Mouse (Mus musculus) midbrain, embryonic 16.5 days (tissue): ENCODE measurements around the gene Gse1. TPM values are rescaled to one million over a fixed set of nuclear protein-coding genes. Genes with fewer than 3 reads are reported as not detected.

ENCODE experiments used
- ATAC-seq: fragments of 200-750 bp; cut with Nextera tagmentation; 2 replicates; pipeline ENCODE4 v1.8.0; 2017; ENCODE audit warnings: moderate TSS enrichment
- H3K27ac ChIP-seq: fragments of 300-500 bp; sonication (generic); 2 replicates; pipeline ENCODE4 v1.5.1; 2014; ENCODE audit warnings: mild to moderate bottlenecking, low read length, mixed read lengths
- H3K27me3 ChIP-seq: fragments of 300-500 bp; sonication (generic); 2 replicates; pipeline ENCODE4 v1.6.1; 2014; ENCODE audit warnings: low read depth, low read length, mixed read lengths; ENCODE audit not compliant: control insufficient read depth, insufficient read depth
- H3K36me3 ChIP-seq: fragments of 300-500 bp; sonication (generic); 2 replicates; pipeline ENCODE4 v1.6.1; 2014; ENCODE audit warnings: mild to moderate bottlenecking, low read length, moderate library complexity, mixed read lengths; ENCODE audit not compliant: control insufficient read depth, insufficient read depth
- H3K4me1 ChIP-seq: fragments of 300-500 bp; sonication (generic); 2 replicates; pipeline ENCODE4 v1.6.1; 2014; ENCODE audit warnings: mild to moderate bottlenecking, low read length, mixed read lengths; ENCODE audit not compliant: control insufficient read depth, insufficient read depth
- H3K4me2 ChIP-seq: fragments of 300-500 bp; sonication (generic); 2 replicates; pipeline ENCODE4 v1.6.1; 2014; ENCODE audit warnings: mild to moderate bottlenecking, low read length, mixed read lengths
- H3K4me3 ChIP-seq: fragments of 300-500 bp; sonication (generic); 2 replicates; pipeline ENCODE4 v1.5.1; 2014; ENCODE audit warnings: low read depth, mild to moderate bottlenecking, low read length, moderate library complexity, mixed read lengths
- H3K9ac ChIP-seq: fragments of 300-500 bp; sonication (generic); 2 replicates; pipeline ENCODE4 v1.6.1; 2014; ENCODE audit warnings: low read depth, low read length, mixed read lengths
- H3K9me3 ChIP-seq: fragments of 300-500 bp; sonication (generic); replicated peaks from 2 replicates; pipeline ENCODE4 v1.6.1; 2014; ENCODE audit warnings: mild to moderate bottlenecking, low read length, mixed read lengths; ENCODE audit not compliant: control insufficient read depth, poor library complexity, severe bottlenecking
- WGBS: fragments of 180-500 bp; shearing (Covaris S2); extraction: QIAGEN DNeasy Blood & Tissue Kit; methylation state at CpG from one replicate; pipeline ENCODE4 v1.1.7; 2014; 5-methylcytosine and 5-hydroxymethylcytosine counted together
- polyA plus RNA-seq: library from polyadenylated mRNA; unstranded; fragments of >200 nt; fragmentation: Nextera tagmentation; extraction: Ambion mirVana; gene quantifications from 2 replicates; pipeline ENCODE4 v1.2.1, GENCODE M21; 2015

The Gse1 gene
- polyA plus RNA-seq, 1 experiment from 2014 or later = 13.3 TPM

- H3K4me3 ChIP-seq = no peak overlapping the region
- WGBS = 65% methylated on average over 10 of the region's 10 CpGs
- no peak overlapping the region for H3K27ac ChIP-seq
- no peak overlapping the region for H3K9ac ChIP-seq
- peaks cover 41% of the 10 kb centered on the region for H3K4me1 ChIP-seq
- H3K9me3 ChIP-seq = no peaks in the 10 kb centered on the region
- no peaks in the 10 kb centered on the region for H3K36me3 ChIP-seq
- no peak overlapping the region for H3K4me2 ChIP-seq
- ATAC-seq = no peak
- H3K27me3 ChIP-seq = no peaks in the 10 kb centered on the region
These were observed 77.6 kb downstream of the Gse1 start for GRCm38 (mm10) chr8:120305800-120306385.

- WGBS = 5% methylated on average over 16 of the region's 16 CpGs
- peak overlapping the region; percentile 59 for H3K27ac ChIP-seq
- H3K36me3 ChIP-seq = no peaks in the 10 kb centered on the region
- peak; percentile 63 for ATAC-seq
- H3K27me3 ChIP-seq = no peaks in the 10 kb centered on the region
- H3K4me1 ChIP-seq = peaks cover 41% of the 10 kb centered on the region
- H3K9ac ChIP-seq = no peak overlapping the region
- no peak overlapping the region for H3K4me2 ChIP-seq
- no peaks in the 10 kb centered on the region for H3K9me3 ChIP-seq
- H3K4me3 ChIP-seq = no peak overlapping the region
These were observed 78.8 kb downstream of the Gse1 start for GRCm38 (mm10) chr8:120307103-120307502.

- Histone ChIP-seq H3K4me3 (no peak overlapping the region), H3K36me3 (no peaks in the 10 kb centered on the region), H3K27ac (peak overlapping the region; percentile 59), H3K9ac (no peak overlapping the region), H3K9me3 (no peaks in the 10 kb centered on the region), H3K27me3 (no peaks in the 10 kb centered on the region), H3K4me1 (peaks cover 41% of the 10 kb centered on the region), H3K4me2 (no peak overlapping the region)
- 37% methylated on average over 11 of the region's 11 CpGs for WGBS
- ATAC-seq = peak; percentile 7; the same call in 1 of the 2 replicates
These were observed 79.3 kb downstream of the Gse1 start for GRCm38 (mm10) chr8:120307528-120307927.

- no peak overlapping the region for H3K9ac ChIP-seq
- ATAC-seq = no peak
These were observed 79.9 kb downstream of the Gse1 start for GRCm38 (mm10) chr8:120308131-120308530.

GRCm38 (mm10) chr8:120308553-120308952, 80.3 kb downstream of the Gse1 start:
- no peaks in the 10 kb centered on the region for H3K27me3 ChIP-seq
- no peak overlapping the region for H3K9ac ChIP-seq
- no peak overlapping the region for H3K4me3 ChIP-seq
- H3K4me2 ChIP-seq = no peak overlapping the region
- H3K9me3 ChIP-seq = no peaks in the 10 kb centered on the region
- H3K36me3 ChIP-seq = no peaks in the 10 kb centered on the region
- no peak for ATAC-seq
- peaks cover 41% of the 10 kb centered on the region for H3K4me1 ChIP-seq
- peak overlapping the region; percentile 56 for H3K27ac ChIP-seq
- 32% methylated on average over 9 of the region's 9 CpGs for WGBS

More at GRCm38 (mm10) chr8:120308131-120308530, 79.9 kb downstream of the Gse1 start:
- H3K9me3 ChIP-seq = no peaks in the 10 kb centered on the region
- H3K27ac ChIP-seq = peak overlapping the region; percentile 56
- WGBS = 38% methylated on average over 8 of the region's 8 CpGs
- H3K4me2 ChIP-seq = no peak overlapping the region
- no peak overlapping the region for H3K4me3 ChIP-seq
- peaks cover 41% of the 10 kb centered on the region for H3K4me1 ChIP-seq
- no peaks in the 10 kb centered on the region for H3K36me3 ChIP-seq
- H3K27me3 ChIP-seq = no peaks in the 10 kb centered on the region

- H3K4me2 ChIP-seq = no peak overlapping the region
- WGBS = 23% methylated on average over 18 of the region's 18 CpGs
- no peaks in the 10 kb centered on the region for H3K36me3 ChIP-seq
- H3K9ac ChIP-seq = peak overlapping the region; percentile 16
- H3K9me3 ChIP-seq = no peaks in the 10 kb centered on the region
- peak overlapping the region; percentile 56 for H3K27ac ChIP-seq
- no peaks in the 10 kb centered on the region for H3K27me3 ChIP-seq
- H3K4me3 ChIP-seq = no peak overlapping the region
- ATAC-seq = peak; percentile 10; the same call in 1 of the 2 replicates
- H3K4me1 ChIP-seq = peaks cover 35% of the 10 kb centered on the region
These were observed 81.1 kb downstream of the Gse1 start for GRCm38 (mm10) chr8:120309326-120309725.

- no peak overlapping the region for H3K4me2 ChIP-seq
- no peak overlapping the region for H3K9ac ChIP-seq
- 52% methylated on average over 5 of the region's 5 CpGs for WGBS
- no peaks in the 10 kb centered on the region for H3K36me3 ChIP-seq
- no peaks in the 10 kb centered on the region for H3K9me3 ChIP-seq
- H3K27ac ChIP-seq = 0 out of 2 replicates have a peak overlapping the region, but pooled peaks have one; percentile 56
- no peak overlapping the region for H3K4me3 ChIP-seq
- H3K27me3 ChIP-seq = no peaks in the 10 kb centered on the region
- ATAC-seq = no peak
- H3K4me1 ChIP-seq = peaks cover 30% of the 10 kb centered on the region
These were observed 81.8 kb downstream of the Gse1 start for GRCm38 (mm10) chr8:120310063-120310462.

- Histone ChIP-seq H3K4me1 (peaks cover 24% of the 10 kb centered on the region), H3K27ac (no peak overlapping the region)
- ATAC-seq = no peak
These were observed 84.2 kb downstream of the Gse1 start for GRCm38 (mm10) chr8:120312452-120312851.

GRCm38 (mm10) chr8:120313674-120314073, 85.4 kb downstream of the Gse1 start:
- H3K4me2 ChIP-seq = no peak overlapping the region
- H3K36me3 ChIP-seq = no peaks in the 10 kb centered on the region
- no peak for ATAC-seq
- peaks cover 17% of the 10 kb centered on the region for H3K4me1 ChIP-seq
- H3K9ac ChIP-seq = no peak overlapping the region
- WGBS = 58% methylated on average over 3 of the region's 3 CpGs
- H3K9me3 ChIP-seq = no peaks in the 10 kb centered on the region
- no peak overlapping the region for H3K27ac ChIP-seq
- H3K27me3 ChIP-seq = no peaks in the 10 kb centered on the region
- H3K4me3 ChIP-seq = no peak overlapping the region

More at GRCm38 (mm10) chr8:120312452-120312851, 84.2 kb downstream of the Gse1 start:
- Histone ChIP-seq H3K36me3 (no peaks in the 10 kb centered on the region), H3K27me3 (no peaks in the 10 kb centered on the region), H3K9ac (no peak overlapping the region), H3K4me3 (no peak overlapping the region), H3K9me3 (no peaks in the 10 kb centered on the region), H3K4me2 (no peak overlapping the region)
- 88% methylated on average over 4 of the region's 4 CpGs for WGBS
